Mouse (Mus musculus): ENCODE data around the gene Fam71e2. TPM values are rescaled to one million over a fixed set of nuclear protein-coding genes. Genes with fewer than 3 reads are reported as not detected.

The Fam71e2 gene
- total RNA-seq, 1 experiment, result not detected

DNA sequence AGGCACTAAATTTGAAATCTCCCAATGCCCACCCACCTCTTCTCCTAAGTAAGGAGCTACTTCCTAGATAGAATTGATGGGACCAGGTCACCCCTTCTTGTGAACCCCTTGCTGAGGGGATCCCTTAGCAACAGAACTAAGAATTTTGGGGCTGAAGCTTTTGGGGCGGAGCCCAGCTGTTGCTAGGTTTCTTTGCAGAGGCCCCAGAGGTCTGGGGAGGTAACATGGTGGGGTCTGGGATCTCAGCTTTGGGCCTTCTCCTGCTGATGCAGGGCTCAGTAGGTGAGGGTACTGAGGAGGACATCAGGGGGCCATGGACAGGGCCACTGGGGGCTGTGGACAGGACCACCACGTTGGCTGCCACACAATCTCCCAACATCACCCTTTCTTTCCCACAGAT lies 11.7 kb upstream of the Fam71e2 start, which contains the start of the genes Il11 and Tmem190:
TSS of gene Il11 (minus strand) at position 101 of the 400 bp plus-strand sequence.
TSS of gene Tmem190 (plus strand) at position 179 of the 400 bp plus-strand sequence.
- Histone ChIP-seq H3K36me3 (ENCODE audit: control insufficient read depth, insufficient read depth, low read length, poor library complexity, severe bottlenecking) (peaks cover 10% of the 10 kb centered on the region; the same call in 1 of the 2 replicates), H3K4me3 (ENCODE audit: insufficient read depth in 1 of 2, low read depth in 1 of 2, low read length in 2 of 2, poor library complexity in 1 of 2, severe bottlenecking in 1 of 2) (no peak within 1 kb of the TSS), H3K9ac (ENCODE audit: insufficient read depth, low read depth, low read length, poor library complexity, severe bottlenecking) (no peak within 1 kb of the TSS), H3K27ac (ENCODE audit: insufficient read depth, low read depth, low read length, poor library complexity, severe bottlenecking) (no peak within 1 kb of the TSS), H3K4me1 (ENCODE audit: control insufficient read depth in 2 of 2, insufficient read depth in 2 of 2, low read length in 2 of 2, poor library complexity in 1 of 2) (peaks cover 2 to 6% of the 10 kb centered on the region in 2 experiments; a peak in 2 of 4 replicates), H3K9me3 (ENCODE audit: control insufficient read depth, insufficient read depth, low read depth, low read length) (no peaks in the 10 kb centered on the region)
- TF ChIP-seq ZNF384 (IDR thresholded peaks at IDR 0.05; ENCODE audit: low read depth, low read length) (no peak), MAFK (IDR thresholded peaks at IDR 0.05; ENCODE audit: insufficient read depth, low read depth, low read length) (no peak), ZC3H11A (IDR thresholded peaks at IDR 0.05; ENCODE audit: borderline replicate concordance, low read depth, low read length) (no peak), CHD2 (IDR thresholded peaks at IDR 0.05; ENCODE audit: low read depth, low read length) (no peak), HCFC1 (IDR thresholded peaks at IDR 0.05; ENCODE audit: borderline replicate concordance, insufficient read depth, low read length) (no peak)
- DNase-seq (ENCODE audit: low read depth, low spot score), result no peak
- in situ Hi-C loops (cut with MboI; ENCODE audit: low sequenced_read_pairs in 2 of 2, unreplicated experiment in 2 of 2), result no loop called here

DNA sequence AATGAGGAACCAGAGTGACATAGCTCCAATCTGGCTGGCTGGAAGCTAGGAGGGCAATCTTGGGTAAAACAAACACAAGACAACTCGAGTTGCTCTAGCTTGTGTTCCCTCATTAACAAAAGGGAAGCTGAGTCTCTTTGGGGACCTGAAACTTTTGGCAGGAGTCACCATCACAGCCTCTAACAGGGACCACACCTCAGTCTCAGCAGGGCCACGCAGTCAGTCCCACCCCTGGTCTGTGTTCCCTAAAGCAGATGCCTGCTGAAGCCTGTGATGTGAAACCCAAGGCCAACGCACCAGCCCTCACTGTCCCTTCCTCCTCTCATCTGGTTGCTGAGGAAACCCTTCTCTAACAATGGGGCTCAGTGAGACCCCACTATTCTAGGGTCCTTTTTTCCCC lies 11.0 kb upstream of the Fam71e2 start:
- H3K4me1 ChIP-seq (ENCODE audit: control insufficient read depth in 2 of 2, insufficient read depth in 2 of 2, low read length in 2 of 2, poor library complexity in 1 of 2), result peaks cover 2 to 10% of the 10 kb centered on the region in 2 experiments; a peak in 2 of 4 replicates
- H3K27ac ChIP-seq (ENCODE audit: insufficient read depth, low read depth, low read length, poor library complexity, severe bottlenecking), result no peak overlapping the region
- H3K9me3 ChIP-seq (ENCODE audit: control insufficient read depth, insufficient read depth, low read depth, low read length), result no peaks in the 10 kb centered on the region
- H3K36me3 ChIP-seq (ENCODE audit: control insufficient read depth, insufficient read depth, low read length, poor library complexity, severe bottlenecking), result peaks cover 10% of the 10 kb centered on the region; the same call in 1 of the 2 replicates
- in situ Hi-C loops (cut with MboI; ENCODE audit: low sequenced_read_pairs in 2 of 2, unreplicated experiment in 2 of 2), result no loop called here
- DNase-seq (ENCODE audit: low read depth, low spot score), result no peak
- H3K9ac ChIP-seq (ENCODE audit: insufficient read depth, low read depth, low read length, poor library complexity, severe bottlenecking), result no peak overlapping the region
- H3K4me3 ChIP-seq (ENCODE audit: insufficient read depth in 1 of 2, low read depth in 1 of 2, low read length in 2 of 2, poor library complexity in 1 of 2, severe bottlenecking in 1 of 2), result no peak overlapping the region
- TF ChIP-seq ZC3H11A (IDR thresholded peaks at IDR 0.05; ENCODE audit: borderline replicate concordance, low read depth, low read length) (no peak), MAFK (IDR thresholded peaks at IDR 0.05; ENCODE audit: insufficient read depth, low read depth, low read length) (no peak), HCFC1 (IDR thresholded peaks at IDR 0.05; ENCODE audit: borderline replicate concordance, insufficient read depth, low read length) (no peak), ZNF384 (IDR thresholded peaks at IDR 0.05; ENCODE audit: low read depth, low read length) (no peak), CHD2 (IDR thresholded peaks at IDR 0.05; ENCODE audit: low read depth, low read length) (no peak)

DNA sequence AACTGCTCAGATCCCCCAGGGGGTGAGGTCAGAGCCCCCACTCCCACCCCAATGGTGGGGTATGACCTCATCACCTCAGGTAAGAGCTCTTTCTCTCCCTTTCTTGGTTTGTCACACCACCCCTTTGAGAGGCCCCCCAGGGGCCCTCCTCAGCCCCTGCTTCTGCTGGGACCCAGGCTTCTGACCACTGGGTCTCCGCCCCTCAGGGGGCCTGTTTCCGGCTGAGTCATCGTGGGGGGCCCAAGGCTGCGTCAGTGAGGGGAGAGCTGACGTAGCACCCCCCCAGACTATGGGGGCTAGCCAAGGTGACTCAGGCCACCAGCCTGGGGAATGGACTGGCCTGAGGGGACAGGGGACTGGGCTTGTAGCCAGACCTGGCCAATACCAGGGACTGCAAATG lies 8.8 kb upstream of the Fam71e2 start:
- Histone ChIP-seq H3K9ac (ENCODE audit: insufficient read depth, low read depth, low read length, poor library complexity, severe bottlenecking) (no peak overlapping the region), H3K27ac (ENCODE audit: insufficient read depth, low read depth, low read length, poor library complexity, severe bottlenecking) (no peak overlapping the region), H3K36me3 (ENCODE audit: control insufficient read depth, insufficient read depth, low read length, poor library complexity, severe bottlenecking) (peaks cover 7% of the 10 kb centered on the region; the same call in 1 of the 2 replicates), H3K4me1 (ENCODE audit: control insufficient read depth in 2 of 2, insufficient read depth in 2 of 2, low read length in 2 of 2, poor library complexity in 1 of 2) (peaks cover 5 to 10% of the 10 kb centered on the region in 2 experiments; a peak in 3 of 4 replicates), H3K4me3 (ENCODE audit: insufficient read depth in 1 of 2, low read depth in 1 of 2, low read length in 2 of 2, poor library complexity in 1 of 2, severe bottlenecking in 1 of 2) (no peak overlapping the region), H3K9me3 (ENCODE audit: control insufficient read depth, insufficient read depth, low read depth, low read length) (no peaks in the 10 kb centered on the region)
- DNase-seq (ENCODE audit: low read depth, low spot score), result no peak
- in situ Hi-C loops (cut with MboI; ENCODE audit: low sequenced_read_pairs in 2 of 2, unreplicated experiment in 2 of 2), result no loop called here
- TF ChIP-seq ZNF384 (IDR thresholded peaks at IDR 0.05; ENCODE audit: low read depth, low read length) (no peak), MAFK (IDR thresholded peaks at IDR 0.05; ENCODE audit: insufficient read depth, low read depth, low read length) (no peak), HCFC1 (IDR thresholded peaks at IDR 0.05; ENCODE audit: borderline replicate concordance, insufficient read depth, low read length) (no peak), CHD2 (IDR thresholded peaks at IDR 0.05; ENCODE audit: low read depth, low read length) (no peak), ZC3H11A (IDR thresholded peaks at IDR 0.05; ENCODE audit: borderline replicate concordance, low read depth, low read length) (no peak)

DNA sequence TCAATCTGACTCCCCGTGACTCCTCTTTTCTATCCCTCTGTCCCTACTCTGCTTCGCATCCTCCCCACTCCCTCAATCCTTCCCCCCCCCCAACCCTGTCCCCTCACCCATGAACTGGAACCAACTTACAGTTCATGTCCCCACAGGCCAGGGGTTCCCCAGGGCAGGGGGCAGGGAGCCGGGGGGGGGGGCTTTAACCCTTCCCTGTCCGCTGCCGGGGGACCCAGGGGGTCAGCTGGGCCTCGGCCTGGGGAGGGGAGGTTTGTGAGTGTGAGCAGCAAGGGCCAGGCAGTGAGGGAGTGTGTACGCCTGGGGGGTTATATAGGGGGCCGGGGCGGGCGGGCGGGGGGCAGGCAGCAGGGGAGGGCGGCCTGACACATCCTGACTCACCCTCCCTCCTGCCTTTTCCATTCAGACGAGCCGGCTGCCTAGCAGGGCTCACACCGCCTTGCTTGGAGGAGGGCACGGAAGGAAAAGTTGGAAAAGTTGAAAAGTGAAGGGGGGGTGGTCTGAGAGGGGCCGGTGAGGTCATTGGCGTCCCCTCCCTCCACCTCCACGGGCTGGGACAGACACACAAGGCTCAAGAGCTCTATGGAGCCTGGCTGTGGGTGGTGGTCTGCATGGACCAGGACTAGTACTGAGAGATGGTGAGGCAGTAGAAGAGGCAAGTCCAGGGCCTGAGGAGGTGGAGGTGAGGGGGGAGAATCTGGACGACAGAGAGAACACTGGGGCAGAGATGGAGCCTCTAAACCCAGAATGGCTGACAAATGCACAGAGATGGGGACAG lies 6.9 kb upstream of the Fam71e2 start:
- in situ Hi-C loops (cut with MboI; ENCODE audit: low sequenced_read_pairs in 2 of 2, unreplicated experiment in 2 of 2), result no loop called here
- no peak for DNase-seq (ENCODE audit: low read depth, low spot score)
- Histone ChIP-seq H3K4me3 (ENCODE audit: insufficient read depth in 1 of 2, low read depth in 1 of 2, low read length in 2 of 2, poor library complexity in 1 of 2, severe bottlenecking in 1 of 2) (no peak overlapping the region), H3K27ac (ENCODE audit: insufficient read depth, low read depth, low read length, poor library complexity, severe bottlenecking) (no peak overlapping the region), H3K9ac (ENCODE audit: insufficient read depth, low read depth, low read length, poor library complexity, severe bottlenecking) (no peak overlapping the region), H3K36me3 (ENCODE audit: control insufficient read depth, insufficient read depth, low read length, poor library complexity, severe bottlenecking) (no peaks in the 10 kb centered on the region), H3K4me1 (ENCODE audit: control insufficient read depth in 2 of 2, insufficient read depth in 2 of 2, low read length in 2 of 2, poor library complexity in 1 of 2) (peaks cover 5 to 9% of the 10 kb centered on the region in 2 experiments; a peak in 3 of 4 replicates), H3K9me3 (ENCODE audit: control insufficient read depth, insufficient read depth, low read depth, low read length) (no peaks in the 10 kb centered on the region)
- no peak for TF ChIP-seq HCFC1 (IDR thresholded peaks at IDR 0.05; ENCODE audit: borderline replicate concordance, insufficient read depth, low read length)
- TF ChIP-seq ZNF384 (IDR thresholded peaks at IDR 0.05; ENCODE audit: low read depth, low read length), result no peak
- no peak for TF ChIP-seq ZC3H11A (IDR thresholded peaks at IDR 0.05; ENCODE audit: borderline replicate concordance, low read depth, low read length)

Data from ES-E14 (cell line).